Mouse (Mus musculus) intestine, embryonic 15.5 days (tissue): ENCODE measurements around the gene Loxl4. TPM values are rescaled to one million over a fixed set of nuclear protein-coding genes. Genes with fewer than 3 reads are reported as not detected.

Experiments used
- ATAC-seq: fragments of 200-750 bp; cut with Nextera tagmentation; 2 replicates; pipeline ENCODE4 v1.8.0; 2017; ENCODE audit warnings: moderate TSS enrichment, moderate library complexity
- H3K27ac ChIP-seq: fragments of 300-500 bp; sonication (generic); 2 replicates; pipeline ENCODE4 v1.5.1; 2015; ENCODE audit warnings: mild to moderate bottlenecking, inconsistent platforms
- H3K27me3 ChIP-seq: fragments of 300-500 bp; sonication (generic); replicated peaks from 2 replicates; pipeline ENCODE4 v1.6.1; 2015; ENCODE audit warnings: inconsistent platforms
- H3K36me3 ChIP-seq: fragments of 300-500 bp; sonication (generic); 2 replicates; pipeline ENCODE4 v1.6.1; 2015; ENCODE audit warnings: inconsistent platforms
- H3K4me1 ChIP-seq: fragments of 300-500 bp; sonication (generic); replicated peaks from 2 replicates; pipeline ENCODE4 v1.6.1; 2015; ENCODE audit warnings: inconsistent platforms
- H3K4me2 ChIP-seq: fragments of 300-500 bp; sonication (generic); replicated peaks from 2 replicates; pipeline ENCODE4 v1.6.1; 2015; ENCODE audit warnings: mild to moderate bottlenecking, inconsistent platforms
- H3K4me3 ChIP-seq: fragments of 300-500 bp; sonication (generic); replicated peaks from 2 replicates; pipeline ENCODE4 v1.5.1; 2015; ENCODE audit warnings: inconsistent platforms
- H3K9ac ChIP-seq: fragments of 300-500 bp; sonication (generic); 2 replicates; pipeline ENCODE4 v1.6.1; 2015; ENCODE audit warnings: inconsistent platforms
- H3K9me3 ChIP-seq: fragments of 300-500 bp; sonication (generic); 2 replicates; pipeline ENCODE4 v1.6.1; 2016; ENCODE audit warnings: inconsistent platforms
- WGBS: fragments of 180-500 bp; shearing (Covaris S2); methylation state at CpG from one replicate; pipeline ENCODE4 v1.1.7; 2015; 5-methylcytosine and 5-hydroxymethylcytosine counted together
- polyA plus RNA-seq: library from polyadenylated mRNA; unstranded; fragments of >200 nt; fragmentation: Nextera tagmentation; extraction: Ambion mirVana; gene quantifications from 2 replicates; pipeline ENCODE4 v1.2.1, GENCODE M21; 2015

Loxl4 gene
- 1.6 and 1.9 TPM in 2 replicates for polyA plus RNA-seq

GRCm38 (mm10) chr19:42612654-42613053 is at the start of gene Loxl4:
Gene Loxl4, minus strand, starts transcription at chr19:42612813.
- peaks cover 11% of the 10 kb centered on the region; the same call in 1 of the 2 replicates for H3K27me3 ChIP-seq
- ATAC-seq: peak; percentile 84
- no peaks in the 10 kb centered on the region for H3K36me3 ChIP-seq
- peak within 1 kb of the TSS; percentile 87 for H3K4me2 ChIP-seq
- H3K4me3 ChIP-seq: peak within 1 kb of the TSS; percentile 46
- 0 out of 2 replicates have a peak within 1 kb of the TSS, but pooled peaks have one; percentile 9 for H3K27ac ChIP-seq
- WGBS: 2% methylated on average over 36 of the region's 37 CpGs
- H3K4me1 ChIP-seq: peaks cover 9% of the 10 kb centered on the region
- no peaks in the 10 kb centered on the region for H3K9me3 ChIP-seq
- peak within 1 kb of the TSS; percentile 46 for H3K9ac ChIP-seq

GRCm38 (mm10) chr19:42661430-42662164 is 49.0 kb upstream of the Loxl4 start:
- H3K4me1 ChIP-seq: 0 out of 2 replicates have a peak, but pooled peaks cover 2% of the 10 kb centered on the region
- H3K9me3 ChIP-seq: no peaks in the 10 kb centered on the region
- WGBS: 78% methylated on average over 9 of the region's 9 CpGs
- no peak overlapping the region for H3K4me3 ChIP-seq
- no peaks in the 10 kb centered on the region for H3K36me3 ChIP-seq
- H3K27me3 ChIP-seq: no peaks in the 10 kb centered on the region
- no peak overlapping the region for H3K9ac ChIP-seq
- H3K4me2 ChIP-seq: no peak overlapping the region
- H3K27ac ChIP-seq: no peak overlapping the region
- no peak for ATAC-seq

- Histone ChIP-seq H3K27me3 (no peaks in the 10 kb centered on the region), H3K27ac (no peak overlapping the region), H3K4me3 (no peak overlapping the region), H3K4me1 (0 out of 2 replicates have a peak, but pooled peaks cover 2% of the 10 kb centered on the region), H3K36me3 (no peaks in the 10 kb centered on the region), H3K9me3 (no peaks in the 10 kb centered on the region), H3K4me2 (no peak overlapping the region), H3K9ac (no peak overlapping the region)
- ATAC-seq: no peak
- 100% methylated on average over 2 of the region's 2 CpGs for WGBS
Observed at GRCm38 (mm10) chr19:42660244-42660565, 47.6 kb upstream of the Loxl4 start.

- no peak for ATAC-seq
- no peak overlapping the region for H3K27ac ChIP-seq
- H3K36me3 ChIP-seq: no peaks in the 10 kb centered on the region
- H3K4me1 ChIP-seq: 0 out of 2 replicates have a peak, but pooled peaks cover 2% of the 10 kb centered on the region
- no peaks in the 10 kb centered on the region for H3K9me3 ChIP-seq
- 45% methylated on average over 21 of the region's 21 CpGs for WGBS
- H3K9ac ChIP-seq: no peak overlapping the region
- H3K4me2 ChIP-seq: no peak overlapping the region
- no peaks in the 10 kb centered on the region for H3K27me3 ChIP-seq
- H3K4me3 ChIP-seq: no peak overlapping the region
Observed at GRCm38 (mm10) chr19:42659354-42660243, 47.0 kb upstream of the Loxl4 start.

GRCm38 (mm10) chr19:42658435-42659135 is 46.0 kb upstream of the Loxl4 start:
- H3K27ac ChIP-seq: no peak overlapping the region
- no peak overlapping the region for H3K9ac ChIP-seq
- 0 out of 2 replicates have a peak, but pooled peaks cover 2% of the 10 kb centered on the region for H3K4me1 ChIP-seq
- no peak for ATAC-seq
- 79% methylated on average over 6 of the region's 6 CpGs for WGBS
- H3K4me2 ChIP-seq: no peak overlapping the region
- no peaks in the 10 kb centered on the region for H3K9me3 ChIP-seq
- no peak overlapping the region for H3K4me3 ChIP-seq
- no peaks in the 10 kb centered on the region for H3K36me3 ChIP-seq
- H3K27me3 ChIP-seq: no peaks in the 10 kb centered on the region

GRCm38 (mm10) chr19:42657769-42658168 is 45.2 kb upstream of the Loxl4 start:
- no peaks in the 10 kb centered on the region for H3K9me3 ChIP-seq
- H3K4me1 ChIP-seq: 0 out of 2 replicates have a peak, but pooled peaks cover 2% of the 10 kb centered on the region
- WGBS: 46% methylated on average over 4 of the region's 4 CpGs
- no peak overlapping the region for H3K4me2 ChIP-seq
- H3K4me3 ChIP-seq: no peak overlapping the region
- H3K27me3 ChIP-seq: no peaks in the 10 kb centered on the region
- no peak overlapping the region for H3K27ac ChIP-seq
- ATAC-seq: no peak
- H3K9ac ChIP-seq: no peak overlapping the region
- H3K36me3 ChIP-seq: no peaks in the 10 kb centered on the region

GRCm38 (mm10) chr19:42657306-42657705 is 44.7 kb upstream of the Loxl4 start:
- no peak for ATAC-seq
- H3K4me3 ChIP-seq: no peak overlapping the region
- 78% methylated on average over 2 of the region's 2 CpGs for WGBS
- H3K27ac ChIP-seq: no peak overlapping the region
- no peaks in the 10 kb centered on the region for H3K27me3 ChIP-seq
- H3K9me3 ChIP-seq: no peaks in the 10 kb centered on the region
- H3K36me3 ChIP-seq: no peaks in the 10 kb centered on the region
- H3K4me2 ChIP-seq: no peak overlapping the region
- H3K9ac ChIP-seq: no peak overlapping the region
- H3K4me1 ChIP-seq: 0 out of 2 replicates have a peak, but pooled peaks cover 2% of the 10 kb centered on the region

GRCm38 (mm10) chr19:42655006-42655405 is 42.4 kb upstream of the Loxl4 start:
- H3K9me3 ChIP-seq: no peaks in the 10 kb centered on the region
- no peak overlapping the region for H3K27ac ChIP-seq
- no peak overlapping the region for H3K4me2 ChIP-seq
- no peak overlapping the region for H3K4me3 ChIP-seq
- H3K9ac ChIP-seq: no peak overlapping the region
- H3K4me1 ChIP-seq: no peaks in the 10 kb centered on the region
- H3K36me3 ChIP-seq: no peaks in the 10 kb centered on the region
- ATAC-seq: peak; percentile 53; the same call in 1 of the 2 replicates
- WGBS: 27% methylated on average over 1 of the region's 1 CpGs
- H3K27me3 ChIP-seq: no peaks in the 10 kb centered on the region

GRCm38 (mm10) chr19:42653091-42653490 is 40.5 kb upstream of the Loxl4 start:
- H3K4me1 ChIP-seq: no peaks in the 10 kb centered on the region
- no peak overlapping the region for H3K27ac ChIP-seq
- no peak overlapping the region for H3K9ac ChIP-seq
- no peaks in the 10 kb centered on the region for H3K27me3 ChIP-seq
- no peak overlapping the region for H3K4me3 ChIP-seq
- WGBS: 30% methylated on average over 6 of the region's 6 CpGs
- H3K36me3 ChIP-seq: no peaks in the 10 kb centered on the region
- no peak for ATAC-seq
- no peaks in the 10 kb centered on the region for H3K9me3 ChIP-seq
- H3K4me2 ChIP-seq: no peak overlapping the region

- Histone ChIP-seq H3K27me3 (no peaks in the 10 kb centered on the region), H3K9me3 (no peaks in the 10 kb centered on the region), H3K9ac (no peak overlapping the region), H3K4me3 (no peak overlapping the region), H3K4me1 (no peaks in the 10 kb centered on the region), H3K27ac (no peak overlapping the region), H3K4me2 (no peak overlapping the region), H3K36me3 (no peaks in the 10 kb centered on the region)
- 70% methylated on average over 7 of the region's 7 CpGs for WGBS
- no peak for ATAC-seq
Observed at GRCm38 (mm10) chr19:42652425-42652824, 39.8 kb upstream of the Loxl4 start.

- peaks cover 9% of the 10 kb centered on the region for H3K4me1 ChIP-seq
- no peak overlapping the region for H3K27ac ChIP-seq
- H3K9ac ChIP-seq: no peak overlapping the region
- no peak overlapping the region for H3K4me2 ChIP-seq
- ATAC-seq: no peak
- WGBS: 78% methylated on average over 9 of the region's 9 CpGs
- no peak overlapping the region for H3K4me3 ChIP-seq
- H3K9me3 ChIP-seq: no peaks in the 10 kb centered on the region
- H3K27me3 ChIP-seq: no peaks in the 10 kb centered on the region
- no peaks in the 10 kb centered on the region for H3K36me3 ChIP-seq
Observed at GRCm38 (mm10) chr19:42640211-42640610, 27.6 kb upstream of the Loxl4 start.

- ATAC-seq: peak; percentile 25; the same call in 1 of the 2 replicates
Observed at GRCm38 (mm10) chr19:42639544-42639943, 26.9 kb upstream of the Loxl4 start.

More at GRCm38 (mm10) chr19:42639544-42639943, 26.9 kb upstream of the Loxl4 start:
- Histone ChIP-seq H3K36me3 (no peaks in the 10 kb centered on the region), H3K4me3 (no peak overlapping the region), H3K9ac (no peak overlapping the region), H3K27ac (peak overlapping the region; percentile 83), H3K27me3 (no peaks in the 10 kb centered on the region), H3K4me2 (no peak overlapping the region), H3K9me3 (no peaks in the 10 kb centered on the region), H3K4me1 (peaks cover 9% of the 10 kb centered on the region)
- WGBS: 37% methylated on average over 8 of the region's 8 CpGs
